Mouse (Mus musculus) testis, adult 2 months (tissue): ENCODE measurements around the gene Atp1b1.

Source experiments
- CTCF ChIP-seq: fragments of 200-500 bp; IDR thresholded peaks from 2 replicates; pipeline ENCODE4 v1.5.1; 2012; ENCODE audit warnings: low read depth, mild to moderate bottlenecking, inconsistent platforms, low read length, moderate library complexity; ENCODE audit not compliant: control insufficient read depth, insufficient read depth, insufficient replicate concordance
- POLR2A ChIP-seq: fragments of 200-500 bp; IDR thresholded peaks from 2 replicates; pipeline ENCODE4 v1.6.1; 2012; ENCODE audit warnings: low read depth, mild to moderate bottlenecking, inconsistent platforms, low read length, moderate library complexity; ENCODE audit not compliant: control insufficient read depth

DNA sequence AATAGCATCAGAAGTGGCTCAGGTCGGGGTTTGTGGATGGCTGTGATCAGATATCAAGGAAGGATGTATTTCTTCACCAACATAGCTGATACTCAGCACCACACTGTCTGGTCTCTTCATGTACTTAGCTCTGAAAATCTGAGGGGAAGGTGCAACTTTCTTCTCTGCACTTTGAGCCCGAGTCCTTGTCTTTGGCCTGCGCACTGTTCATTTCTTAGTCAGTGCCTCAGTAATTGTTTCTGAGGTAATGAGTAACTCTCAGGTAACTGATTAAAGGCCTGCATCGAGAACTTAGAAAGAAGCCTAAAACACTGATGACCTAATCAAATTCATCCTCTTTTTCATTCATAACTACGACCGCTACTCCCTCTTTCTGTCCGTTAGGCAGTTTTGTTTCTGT lies 46.8 kb downstream of the Atp1b1 start:
- TF ChIP-seq POLR2A = no peak
- no peak for TF ChIP-seq CTCF
